Mouse (Mus musculus): ENCODE measurements at regions not wholly inside any gene's neighbourhood (a gene's known extent, or its start where the extent isn't known, plus 50 kb on each side); places are given as distances from the start of the nearest gene placed in this dataset. TPM values are rescaled to one million over a fixed set of nuclear protein-coding genes. Genes with fewer than 3 reads are reported as not detected.
A peak's percentile ranks its signal among the peaks of the same experiment; 100 is the strongest.

GRCm38 (mm10) chr13:114679703-114680378 is 138.2 kb upstream of the Mocs2 start:
- no peak for DNase-seq

DNA sequence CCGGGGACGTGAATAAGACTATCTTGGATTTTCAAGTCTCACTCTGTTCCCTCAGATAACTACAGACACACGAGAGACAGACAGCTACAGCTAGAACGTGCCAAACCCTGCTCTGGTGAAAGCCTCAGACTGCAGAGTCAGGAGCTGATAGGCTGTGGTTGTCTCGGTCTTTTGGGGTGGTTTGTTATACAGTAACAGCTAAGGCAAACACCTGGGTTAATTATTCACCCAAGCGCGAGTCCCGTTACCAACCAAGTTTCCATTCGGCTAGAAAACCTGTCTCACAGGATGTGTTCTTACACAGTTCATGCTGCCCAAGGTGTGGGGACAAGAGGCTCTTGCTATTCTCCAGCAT is 137.7 kb upstream of the Mocs2 start:
- no peak for DNase-seq

- DNase-seq = peak; percentile 15
Observed at GRCm38 (mm10) chr13:114681196-114681595, 136.8 kb upstream of the Mocs2 start.

DNA sequence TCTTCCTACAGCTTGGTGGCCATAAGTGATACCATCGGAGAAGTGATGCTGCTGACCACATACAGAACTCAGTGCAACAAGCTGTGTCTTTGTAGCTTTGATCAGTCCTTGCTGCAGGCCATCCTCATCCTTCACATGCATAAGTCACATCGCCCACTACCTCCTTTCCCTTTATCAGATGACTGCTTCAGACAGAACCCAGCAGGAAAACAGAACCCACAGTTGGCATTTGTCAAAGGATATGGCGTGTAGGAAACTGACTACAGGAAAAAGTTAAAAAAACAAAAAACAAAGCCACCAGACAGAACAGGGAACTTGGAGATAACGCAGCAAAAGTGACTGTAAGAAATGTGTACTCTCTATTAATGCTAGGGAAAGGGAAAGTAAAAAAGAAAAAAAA is 136.1 kb upstream of the Mocs2 start:
- DNase-seq = no peak

GRCm38 (mm10) chr13:114682891-114683290 is 135.1 kb upstream of the Mocs2 start:
- no peak for DNase-seq

DNA sequence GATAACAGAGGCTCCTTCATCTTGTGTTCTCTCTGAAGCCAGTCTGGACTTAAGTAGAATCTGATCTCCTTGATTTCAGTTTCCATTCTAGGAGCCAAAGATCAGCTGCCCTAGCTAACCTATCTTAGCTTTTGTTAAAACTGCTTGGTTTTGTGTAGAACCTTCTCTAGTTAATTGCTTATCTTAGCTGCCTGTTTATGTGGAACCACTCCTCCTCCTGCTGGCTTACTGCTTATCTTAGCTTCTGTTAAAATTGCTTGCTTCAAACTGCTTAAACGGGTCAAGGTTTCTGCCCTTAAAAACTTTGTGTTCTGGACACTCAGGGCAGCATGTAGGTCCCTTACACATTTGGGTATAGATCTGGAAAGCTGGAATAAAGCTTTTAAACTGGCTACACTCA is 133.7 kb upstream of the Mocs2 start:
- DNase-seq = no peak

DNA sequence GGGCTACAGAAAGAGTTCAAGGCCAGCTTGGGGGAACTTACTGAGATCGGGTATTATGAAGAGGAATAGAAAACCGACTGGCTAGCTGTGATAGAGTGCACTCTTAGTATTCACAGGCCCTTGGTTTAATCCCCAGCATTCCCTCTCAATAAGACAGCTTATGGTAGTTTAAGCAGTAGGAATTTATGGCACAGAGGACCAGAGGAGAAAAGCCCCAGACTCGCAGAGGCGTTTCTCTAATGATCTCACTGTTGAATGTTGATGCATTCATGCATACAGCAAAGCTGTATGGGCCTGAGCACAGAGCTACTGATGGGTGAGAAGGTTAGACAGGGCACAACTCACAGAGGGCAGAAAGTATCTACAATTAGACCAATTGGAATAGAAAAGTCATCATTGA is 132.7 kb upstream of the Mocs2 start:
- DNase-seq = no peak

DNA sequence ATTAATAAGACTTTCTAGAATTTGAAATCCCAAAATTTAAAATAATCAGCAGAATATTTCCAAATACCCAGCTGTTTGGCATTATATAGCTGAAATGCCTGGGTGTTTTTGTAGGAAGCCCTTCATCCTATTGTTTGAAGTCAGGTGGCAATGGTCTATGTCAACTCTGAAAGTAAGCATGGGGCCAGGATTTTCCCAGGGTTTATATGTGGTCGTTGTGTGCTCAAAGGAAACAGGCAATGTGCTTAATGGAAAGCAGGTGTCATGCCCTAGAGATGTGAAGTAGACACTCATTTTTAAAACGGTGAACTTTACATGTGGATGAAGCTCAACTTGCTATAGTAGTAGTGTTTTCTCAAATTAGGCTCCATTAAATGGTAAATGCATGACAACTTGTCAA is 105.4 kb upstream of the Mocs2 start:
- no peak for DNase-seq

GRCm38 (mm10) chr13:114719771-114720170 is 98.3 kb upstream of the Mocs2 start:
- peak; percentile 9 for DNase-seq

- DNase-seq = no peak
Observed at GRCm38 (mm10) chr13:114726828-114727227, 91.2 kb upstream of the Mocs2 start.

DNA sequence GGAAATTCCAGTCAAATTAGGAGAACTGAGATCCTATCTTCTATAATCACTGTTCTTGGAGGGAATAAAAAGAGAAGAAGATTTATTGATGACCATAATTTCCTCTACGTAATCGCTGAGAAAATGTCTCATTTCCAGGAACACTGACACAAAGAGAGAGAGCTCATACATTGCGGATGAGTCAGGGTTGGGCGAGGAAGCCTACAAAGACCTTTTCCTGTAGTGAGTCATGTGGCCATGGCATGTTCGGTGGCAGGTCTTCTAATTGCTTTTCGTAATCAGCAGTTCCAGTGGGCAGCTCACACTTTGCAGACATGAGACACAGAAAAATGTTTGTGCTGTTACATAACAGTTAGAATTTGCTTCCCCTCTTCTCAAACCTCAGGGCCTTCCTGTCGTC is 83.0 kb upstream of the Mocs2 start:
- DNase-seq = peak; percentile 14

DNA sequence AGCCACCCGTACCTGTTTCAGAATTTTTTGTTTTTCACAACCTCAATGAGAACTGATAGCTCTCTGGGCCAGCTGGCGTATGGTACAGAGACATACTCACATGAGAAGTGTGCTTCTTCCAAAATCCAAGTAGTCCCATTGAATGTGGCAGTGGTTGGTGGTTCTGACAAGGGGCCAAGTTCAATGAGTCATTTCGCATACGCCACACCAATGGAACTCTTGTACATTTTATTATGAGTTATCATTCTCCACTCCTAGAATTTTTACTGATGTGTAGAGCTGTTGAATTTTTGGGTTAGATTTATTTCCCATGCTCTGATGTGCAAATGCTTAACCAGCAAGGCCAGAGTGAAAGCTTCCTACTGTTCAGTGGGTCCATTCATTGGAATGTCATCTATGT is 82.0 kb upstream of the Mocs2 start:
- no peak for DNase-seq

DNA sequence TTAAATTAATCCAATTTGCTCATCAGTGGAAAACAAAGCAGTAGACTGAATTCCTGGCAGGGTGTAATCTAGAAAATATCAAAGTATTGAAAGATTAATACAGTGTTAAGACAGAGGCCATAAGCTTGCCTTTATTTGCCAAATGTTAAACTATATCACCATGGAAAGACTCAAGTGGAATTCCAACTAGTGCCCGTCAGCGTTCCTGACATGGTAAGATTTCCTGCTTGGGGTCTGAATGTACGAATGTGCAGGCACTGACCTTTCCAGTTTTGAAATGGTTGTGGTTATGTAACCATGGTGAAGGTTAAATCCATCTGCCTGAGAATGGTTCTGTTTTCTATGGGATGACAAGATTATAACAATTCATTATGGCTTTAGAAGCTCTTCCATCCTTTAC is 75.5 kb upstream of the Mocs2 start:
- no peak for DNase-seq

DNA sequence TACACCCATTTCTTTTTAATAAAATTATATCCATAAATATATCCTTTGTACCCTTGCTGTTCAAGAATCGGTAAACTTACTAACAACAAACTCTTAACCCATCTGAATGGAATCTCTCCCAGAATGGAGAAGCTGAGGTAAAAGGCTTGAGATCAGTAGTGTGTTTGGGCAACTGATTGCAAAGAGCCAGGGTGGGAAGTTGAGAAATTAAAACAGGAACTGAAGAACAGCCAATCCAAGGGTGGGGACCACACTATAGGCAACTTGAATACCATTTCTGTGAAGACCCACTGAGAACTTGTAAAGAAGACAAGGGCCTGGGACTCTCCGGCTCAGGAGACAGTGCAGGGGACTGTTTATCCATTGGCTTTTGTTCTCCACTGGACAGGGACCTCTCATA is 72.2 kb upstream of the Mocs2 start:
- DNase-seq = no peak

- peak; percentile 42 for DNase-seq
Observed at GRCm38 (mm10) chr13:114757459-114757858, 60.6 kb upstream of the Mocs2 start.

GRCm38 (mm10) chr13:114759886-114760285 is 58.1 kb upstream of the Mocs2 start:
- no peak for DNase-seq

GRCm38 (mm10) chr13:114760901-114761300 is 57.1 kb upstream of the Mocs2 start:
- peak; percentile 64 for DNase-seq

Small RNA genes in the stretch of these regions (microRNA-seq; reads per million reads assigned to microRNA genes)
- not detected for gene Gm25950

All from adrenal gland, postnatal 10 days (tissue).